Mouse (Mus musculus): Measurements from ENCODE around the gene Mcm3. TPM values are rescaled to one million over a fixed set of nuclear protein-coding genes. Genes with fewer than 3 reads are reported as not detected.
"Not testable (repeated sequence)": the region's sequence is repeated elsewhere in the genome, so short reads cannot be mapped to it uniquely, and the experiment has no call there.

Gene Mcm3
- polyA plus RNA-seq, 1 experiment from 2014 or later = 119 TPM

- 95% methylated on average over 2 of the region's 2 CpGs for WGBS
- Histone ChIP-seq H3K36me3 (peaks cover 55% of the 10 kb centered on the region), H3K9ac (no peak overlapping the region), H3K9me3 (replicated peaks) (no peaks in the 10 kb centered on the region), H3K4me3 (replicated peaks) (no peak overlapping the region), H3K27ac (replicated peaks) (no peak overlapping the region), H3K27me3 (no peaks in the 10 kb centered on the region), H3K4me2 (replicated peaks) (no peak overlapping the region), H3K4me1 (no peaks in the 10 kb centered on the region)
- no peak for ATAC-seq (ENCODE audit: insufficient number of reproducible peaks, low FRiP score, low TSS enrichment, low read depth)
Measured at GRCm38 (mm10) chr1:20801275-20801674, 18.8 kb downstream of the Mcm3 start.

GRCm38 (mm10) chr1:20795178-20795577 lies 24.9 kb downstream of the Mcm3 start:
- no peak overlapping the region for H3K27ac ChIP-seq (replicated peaks)
- 93% methylated on average over 5 of the region's 5 CpGs for WGBS
- no peaks in the 10 kb centered on the region for H3K27me3 ChIP-seq
- H3K9me3 ChIP-seq (replicated peaks) = no peaks in the 10 kb centered on the region
- ATAC-seq (ENCODE audit: insufficient number of reproducible peaks, low FRiP score, low TSS enrichment, low read depth) = no peak
- no peak overlapping the region for H3K9ac ChIP-seq
- H3K4me3 ChIP-seq (replicated peaks) = no peak overlapping the region
- H3K36me3 ChIP-seq = peaks cover 11% of the 10 kb centered on the region
- no peaks in the 10 kb centered on the region for H3K4me1 ChIP-seq
- no peak overlapping the region for H3K4me2 ChIP-seq (replicated peaks)

GRCm38 (mm10) chr1:20794760-20795159 lies 25.4 kb downstream of the Mcm3 start:
- Histone ChIP-seq H3K4me1 (no peaks in the 10 kb centered on the region), H3K27ac (replicated peaks) (no peak overlapping the region), H3K9me3 (replicated peaks) (no peaks in the 10 kb centered on the region), H3K27me3 (no peaks in the 10 kb centered on the region), H3K4me2 (replicated peaks) (no peak overlapping the region), H3K4me3 (replicated peaks) (no peak overlapping the region), H3K9ac (no peak overlapping the region), H3K36me3 (peaks cover 7% of the 10 kb centered on the region)
- no peak for ATAC-seq (ENCODE audit: insufficient number of reproducible peaks, low FRiP score, low TSS enrichment, low read depth)
- 96% methylated on average over 4 of the region's 4 CpGs for WGBS

GRCm38 (mm10) chr1:20791414-20791813 lies 28.7 kb downstream of the Mcm3 start:
- Histone ChIP-seq H3K9me3 (replicated peaks) (no peaks in the 10 kb centered on the region), H3K27me3 (no peaks in the 10 kb centered on the region), H3K9ac (no peak overlapping the region), H3K4me3 (replicated peaks) (no peak overlapping the region), H3K4me1 (no peaks in the 10 kb centered on the region), H3K27ac (replicated peaks) (no peak overlapping the region), H3K4me2 (replicated peaks) (no peak overlapping the region), H3K36me3 (no peaks in the 10 kb centered on the region)
- WGBS = 63% methylated on average over 7 of the region's 7 CpGs
- ATAC-seq (ENCODE audit: insufficient number of reproducible peaks, low FRiP score, low TSS enrichment, low read depth) = no peak

- not testable (repeated sequence) for H3K4me3 ChIP-seq (replicated peaks); H3K27me3 ChIP-seq; H3K4me1 ChIP-seq; H3K4me2 ChIP-seq (replicated peaks); H3K9ac ChIP-seq; H3K27ac ChIP-seq (replicated peaks); H3K9me3 ChIP-seq (replicated peaks); ATAC-seq (ENCODE audit: insufficient number of reproducible peaks, low FRiP score, low TSS enrichment, low read depth); H3K36me3 ChIP-seq
- WGBS = 100% methylated on average over 1 of the region's 1 CpGs
Measured at GRCm38 (mm10) chr1:20790517-20790916, 29.6 kb downstream of the Mcm3 start, which contains the start of gene Il17f. Gene Il17f (minus strand): TSS chr1:20790617.

- H3K36me3 ChIP-seq = no peaks in the 10 kb centered on the region
- no peak overlapping the region for H3K4me2 ChIP-seq (replicated peaks)
- no peak for ATAC-seq (ENCODE audit: insufficient number of reproducible peaks, low FRiP score, low TSS enrichment, low read depth)
- H3K4me1 ChIP-seq = no peaks in the 10 kb centered on the region
- no peaks in the 10 kb centered on the region for H3K27me3 ChIP-seq
- H3K4me3 ChIP-seq (replicated peaks) = no peak overlapping the region
- H3K9me3 ChIP-seq (replicated peaks) = no peaks in the 10 kb centered on the region
- no peak overlapping the region for H3K27ac ChIP-seq (replicated peaks)
- H3K9ac ChIP-seq = no peak overlapping the region
- 52% methylated on average over 10 of the region's 10 CpGs for WGBS
Measured at GRCm38 (mm10) chr1:20788419-20788818, 31.7 kb downstream of the Mcm3 start.

- Histone ChIP-seq H3K4me3 (replicated peaks) (no peak overlapping the region), H3K36me3 (no peaks in the 10 kb centered on the region), H3K4me1 (no peaks in the 10 kb centered on the region), H3K27me3 (no peaks in the 10 kb centered on the region), H3K27ac (replicated peaks) (no peak overlapping the region), H3K4me2 (replicated peaks) (no peak overlapping the region), H3K9ac (no peak overlapping the region), H3K9me3 (replicated peaks) (no peaks in the 10 kb centered on the region)
- WGBS = 52% methylated on average over 8 of the region's 8 CpGs
- no peak for ATAC-seq (ENCODE audit: insufficient number of reproducible peaks, low FRiP score, low TSS enrichment, low read depth)
Measured at GRCm38 (mm10) chr1:20787046-20787445, 33.1 kb downstream of the Mcm3 start.

GRCm38 (mm10) chr1:20778366-20778765 lies 41.7 kb downstream of the Mcm3 start:
- Histone ChIP-seq H3K4me1 (no peaks in the 10 kb centered on the region), H3K9ac (no peak overlapping the region), H3K27me3 (no peaks in the 10 kb centered on the region), H3K4me2 (replicated peaks) (no peak overlapping the region), H3K4me3 (replicated peaks) (no peak overlapping the region), H3K27ac (replicated peaks) (no peak overlapping the region), H3K9me3 (replicated peaks) (no peaks in the 10 kb centered on the region), H3K36me3 (no peaks in the 10 kb centered on the region)
- ATAC-seq (ENCODE audit: insufficient number of reproducible peaks, low FRiP score, low TSS enrichment, low read depth) = no peak
- 78% methylated on average over 2 of the region's 2 CpGs for WGBS

- H3K4me1 ChIP-seq; H3K4me3 ChIP-seq (replicated peaks); H3K27ac ChIP-seq (replicated peaks); H3K4me2 ChIP-seq (replicated peaks); H3K36me3 ChIP-seq; H3K27me3 ChIP-seq; H3K9ac ChIP-seq; H3K9me3 ChIP-seq (replicated peaks); ATAC-seq (ENCODE audit: insufficient number of reproducible peaks, low FRiP score, low TSS enrichment, low read depth): not testable (repeated sequence)
- WGBS = 85% methylated on average over 4 of the region's 4 CpGs
Measured at GRCm38 (mm10) chr1:20774026-20774730, 45.9 kb downstream of the Mcm3 start.

GRCm38 (mm10) chr1:20766526-20766925 lies 53.6 kb downstream of the Mcm3 start:
- no peak overlapping the region for H3K4me3 ChIP-seq (replicated peaks)
- 79% methylated on average over 6 of the region's 6 CpGs for WGBS
- no peaks in the 10 kb centered on the region for H3K27me3 ChIP-seq
- no peaks in the 10 kb centered on the region for H3K9me3 ChIP-seq (replicated peaks)
- no peak overlapping the region for H3K27ac ChIP-seq (replicated peaks)
- H3K4me2 ChIP-seq (replicated peaks) = no peak overlapping the region
- H3K4me1 ChIP-seq = no peaks in the 10 kb centered on the region
- no peak overlapping the region for H3K9ac ChIP-seq
- no peak for ATAC-seq (ENCODE audit: insufficient number of reproducible peaks, low FRiP score, low TSS enrichment, low read depth)
- H3K36me3 ChIP-seq = no peaks in the 10 kb centered on the region

- no peak overlapping the region for H3K27ac ChIP-seq (replicated peaks)
- H3K36me3 ChIP-seq = no peaks in the 10 kb centered on the region
- 62% methylated on average over 4 of the region's 4 CpGs for WGBS
- no peaks in the 10 kb centered on the region for H3K27me3 ChIP-seq
- ATAC-seq (ENCODE audit: insufficient number of reproducible peaks, low FRiP score, low TSS enrichment, low read depth) = no peak
- no peak overlapping the region for H3K4me2 ChIP-seq (replicated peaks)
- no peak overlapping the region for H3K4me3 ChIP-seq (replicated peaks)
- H3K9me3 ChIP-seq (replicated peaks) = no peaks in the 10 kb centered on the region
- no peak overlapping the region for H3K9ac ChIP-seq
- no peaks in the 10 kb centered on the region for H3K4me1 ChIP-seq
Measured at GRCm38 (mm10) chr1:20761411-20761810, 58.7 kb downstream of the Mcm3 start.

GRCm38 (mm10) chr1:20760331-20760730 lies 59.8 kb downstream of the Mcm3 start:
- no peaks in the 10 kb centered on the region for H3K36me3 ChIP-seq
- no peak overlapping the region for H3K4me3 ChIP-seq (replicated peaks)
- WGBS = 76% methylated on average over 5 of the region's 5 CpGs
- H3K4me1 ChIP-seq = no peaks in the 10 kb centered on the region
- no peak overlapping the region for H3K4me2 ChIP-seq (replicated peaks)
- no peak overlapping the region for H3K27ac ChIP-seq (replicated peaks)
- ATAC-seq (ENCODE audit: insufficient number of reproducible peaks, low FRiP score, low TSS enrichment, low read depth) = no peak
- H3K27me3 ChIP-seq = no peaks in the 10 kb centered on the region
- no peak overlapping the region for H3K9ac ChIP-seq
- no peaks in the 10 kb centered on the region for H3K9me3 ChIP-seq (replicated peaks)

All from embryonic facial prominence, embryonic 15.5 days (tissue).